24 mouse cellular contexts compared by ENCODE assay signal in genomic region chr16:76280365-76280764, GRCm38 (mm10).
DNase-seq lines count a peak whose midpoint lies in the region; ATAC-seq and TF ChIP-seq lines count a peak whose summit lies in the region.
"Had no signal": no experiment of that assay in that cellular context is flagged by ENCODE, and none has a peak within 500 bp of the region (broad histone marks: within the 10 kb centered on the region; RNA-seq: fewer than 3 reads in every experiment).

No protein-coding gene starts in this region.

- H3K27me3 ChIP-seq in liver, embryonic 12.5 days (replicated peaks), result 0 out of 2 replicates have a peak, but pooled peaks cover 3% of the 10 kb centered on the region
- H3K27me3 ChIP-seq in MEL (ENCODE audit: control insufficient read depth in 1 of 2, insufficient read depth in 2 of 2, low read length in 2 of 2), result no peaks in the 10 kb centered on the region
- H3K27me3 ChIP-seq: embryonic facial prominence, embryonic 13.5 days; embryonic facial prominence, embryonic 15.5 days; forebrain, embryonic 12.5 days had no signal

- no peak for DNase-seq in liver
- DNase-seq in MEL (ENCODE audit: low read depth, low spot score), result peak; percentile 46
- DNase-seq in natural killer cell, adult 2 months (ENCODE audit: low spot score in 2 of 2), result no peak
- no peak for DNase-seq in urinary bladder, adult 18-20 months (ENCODE audit: low spot score in 2 of 2)
- DNase-seq in ovary, postnatal 14 days (ENCODE audit: low spot score), result no peak
- DNase-seq: adrenal gland, adult 2 months; adrenal gland, postnatal 10 days; adrenal gland, postnatal 25 days; cerebellum, adult 11 months; cerebellum, adult 18-20 months; cerebellum, adult 8-10 months; cerebellum, adult 9-11 months; cerebellum, postnatal 14 days; cerebellum, postnatal 36 days; embryo, embryonic 11 days had no signal

- TF ChIP-seq CTCF in MEL (IDR thresholded peaks at IDR 0.05 in 2 of 3, conservative IDR thresholded peaks at IDR 0.05 in 1 of 3; ENCODE audit: control insufficient read depth in 1 of 3, insufficient read depth in 1 of 3, low read depth in 2 of 3, low read length in 3 of 3, poor library complexity in 1 of 3, severe bottlenecking in 1 of 3), result no peak

- peak; percentile 64 to 70 for TF ChIP-seq EP300 in MEL (IDR thresholded peaks at IDR 0.05; ENCODE audit: low read depth in 1 of 2, low read length in 2 of 2)

- 37% methylated on average over 8 of the region's 8 CpGs for WGBS in liver, embryonic 12.5 days (ENCODE audit: insufficient replicate concordance)

- H3K9ac ChIP-seq in liver, embryonic 12.5 days, result no peak overlapping the region
- H3K9ac ChIP-seq in MEL (ENCODE audit: control insufficient read depth, low read depth, low read length, poor library complexity, severe bottlenecking), result no peak overlapping the region
- H3K9ac ChIP-seq: embryonic facial prominence, embryonic 13.5 days; embryonic facial prominence, embryonic 15.5 days; forebrain, embryonic 12.5 days had no signal

- no peaks in the 10 kb centered on the region for H3K9me3 ChIP-seq in liver, embryonic 12.5 days (replicated peaks)
- H3K9me3 ChIP-seq in MEL (replicated peaks; ENCODE audit: insufficient read depth, low read length), result no peaks in the 10 kb centered on the region
- H3K9me3 ChIP-seq: embryonic facial prominence, embryonic 13.5 days; embryonic facial prominence, embryonic 15.5 days; forebrain, embryonic 10.5 days; forebrain, embryonic 12.5 days had no signal

- TF ChIP-seq POLR2A in MEL (IDR thresholded peaks at IDR 0.05; ENCODE audit: control insufficient read depth in 1 of 2, insufficient read depth in 1 of 2, low read depth in 1 of 2, low read length in 2 of 2, poor library complexity in 1 of 2), result no peak

- no peaks in the 10 kb centered on the region for H3K36me3 ChIP-seq in liver, embryonic 12.5 days
- H3K36me3 ChIP-seq in MEL (ENCODE audit: control insufficient read depth in 1 of 2, insufficient read depth in 2 of 2, low read length in 2 of 2), result peaks cover 0 to 17% of the 10 kb centered on the region in 2 experiments; a peak in 2 of 4 replicates
- H3K36me3 ChIP-seq: embryonic facial prominence, embryonic 13.5 days; embryonic facial prominence, embryonic 15.5 days; forebrain, embryonic 10.5 days; forebrain, embryonic 12.5 days had no signal

- no peaks in the 10 kb centered on the region for H3K79me2 ChIP-seq in MEL (ENCODE audit: control insufficient read depth, insufficient read depth, low read length, poor library complexity)

- H3K4me1 ChIP-seq in liver, embryonic 12.5 days, result peaks cover 10% of the 10 kb centered on the region
- peaks cover 5 to 15% of the 10 kb centered on the region in 2 experiments for H3K4me1 ChIP-seq in MEL (ENCODE audit: control insufficient read depth in 1 of 2, insufficient read depth in 2 of 2, low read length in 2 of 2)
- H3K4me1 ChIP-seq: embryonic facial prominence, embryonic 13.5 days; embryonic facial prominence, embryonic 15.5 days; forebrain, embryonic 10.5 days; forebrain, embryonic 12.5 days had no signal

- H3K4me3 ChIP-seq in liver, embryonic 12.5 days, result no peak overlapping the region
- no peak overlapping the region for H3K4me3 ChIP-seq in MEL (ENCODE audit: control insufficient read depth in 1 of 2, insufficient read depth in 1 of 2, low read depth in 2 of 2, low read length in 2 of 2)
- H3K4me3 ChIP-seq: embryonic facial prominence, embryonic 13.5 days; embryonic facial prominence, embryonic 15.5 days; erythroblast, embryonic 14.5 days; forebrain, embryonic 10.5 days; forebrain, embryonic 12.5 days had no signal

- H3K4me2 ChIP-seq in liver, embryonic 12.5 days, result no peak overlapping the region
- H3K4me2 ChIP-seq: embryonic facial prominence, embryonic 13.5 days; embryonic facial prominence, embryonic 15.5 days; forebrain, embryonic 12.5 days had no signal

- ATAC-seq in liver, embryonic 12.5 days, result peak; percentile 44; the same call in 1 of the 2 replicates
- peak; percentile 62 for ATAC-seq in megakaryocyte progenitor cell, adult 5-6 weeks (replicated peaks; ENCODE audit: poor library complexity)
- ATAC-seq: forebrain, embryonic 14.5 days; forebrain, embryonic 16.5 days had no signal

- no peak for TF ChIP-seq RAD21 in MEL (IDR thresholded peaks at IDR 0.05; ENCODE audit: low read depth, low read length)

- no peak overlapping the region for H3K27ac ChIP-seq in liver, embryonic 12.5 days
- H3K27ac ChIP-seq in MEL (ENCODE audit: control insufficient read depth, low read depth, low read length), result no peak overlapping the region
- H3K27ac ChIP-seq: embryonic facial prominence, embryonic 13.5 days; embryonic facial prominence, embryonic 15.5 days; forebrain, embryonic 10.5 days; forebrain, embryonic 12.5 days had no signal

TF ChIP-seq in MEL, 35 proteins besides CTCF, POLR2A, EP300 and RAD21:
- TF ChIP-seq ETS1 (IDR thresholded peaks at IDR 0.05; ENCODE audit: low read depth, low read length) (0 out of 2 replicates have a peak, but pooled peaks have one; percentile 19), GATA1 (IDR thresholded peaks at IDR 0.05; ENCODE audit: low read depth, low read length) (peak; percentile 80), TCF12 (IDR thresholded peaks at IDR 0.05; ENCODE audit: low read depth, low read length) (peak; percentile 66), POLR2AphosphoS2 (IDR thresholded peaks at IDR 0.05; ENCODE audit: low read length) (no peak), RCOR1 (IDR thresholded peaks at IDR 0.05; ENCODE audit: low read depth, low read length) (peak; percentile 70), POLR2AphosphoS5 (IDR thresholded peaks at IDR 0.05; ENCODE audit: borderline replicate concordance, low read depth, low read length) (no peak)
TF ChIP-seq in MEL: peak in this region for 4.
